Mouse (Mus musculus) bone marrow, adult 2 months (tissue): ENCODE data around the gene Magi2.

Experiments used
- CTCF ChIP-seq: fragments of 200-500 bp; IDR thresholded peaks from 2 replicates; pipeline ENCODE4 v1.5.1; 2011; ENCODE audit warnings: low read length, control low read depth; ENCODE audit not compliant: control insufficient read depth, insufficient read depth
- POLR2A ChIP-seq: fragments of 200-500 bp; IDR thresholded peaks from 2 replicates; pipeline ENCODE4 v1.6.1; 2011; ENCODE audit warnings: low read depth, mild to moderate bottlenecking, control low read depth, low read length, borderline replicate concordance; ENCODE audit not compliant: control insufficient read depth

DNA sequence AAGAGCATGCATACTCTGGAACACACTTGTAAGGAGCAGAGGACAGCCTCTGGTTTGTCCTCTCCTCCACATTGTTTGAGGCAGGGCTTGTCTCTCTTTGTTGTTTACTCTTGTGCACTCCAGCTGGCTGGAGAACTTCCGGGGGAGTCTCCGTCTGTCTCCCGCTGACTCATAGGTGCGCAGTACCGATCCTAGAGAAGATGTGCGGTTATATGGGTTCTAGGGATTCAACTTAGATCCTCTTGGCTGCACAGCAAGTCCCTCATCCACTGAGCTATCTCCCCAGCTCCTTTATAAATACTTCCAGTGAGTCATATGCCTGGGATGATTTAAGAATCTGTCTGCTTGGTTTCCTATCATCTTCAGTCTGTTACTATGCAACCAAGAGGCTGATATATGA is 1341.6 kb downstream of the Magi2 start:
- no peak for TF ChIP-seq CTCF
- TF ChIP-seq POLR2A = no peak
